Mouse (Mus musculus): ENCODE results near the gene Olfr1204. TPM values are rescaled to one million over a fixed set of nuclear protein-coding genes. Genes with fewer than 3 reads are reported as not detected.

Olfr1204 gene
- total RNA-seq (2021) = not detected
- long read RNA-seq, experiment 1 = 0 reads
- long read RNA-seq, experiment 2 = 0 reads

DNA sequence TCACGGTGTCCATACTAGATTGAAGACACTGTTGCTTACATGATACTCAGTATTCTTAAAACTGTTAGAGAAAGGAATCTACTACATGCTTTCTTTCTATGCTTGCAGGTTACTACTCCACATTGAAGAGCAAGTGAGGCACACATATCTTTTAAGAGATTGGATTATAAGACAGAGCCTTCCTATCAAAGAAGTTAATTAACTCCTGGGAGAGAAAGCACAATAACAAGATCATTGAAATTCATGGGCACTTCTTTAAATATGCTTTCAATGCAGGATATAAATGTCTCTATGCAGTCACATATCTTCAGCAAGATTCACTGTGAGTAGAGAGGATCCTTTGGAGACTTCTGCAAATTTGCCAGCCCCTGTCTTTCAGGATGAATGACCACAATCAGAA, at the start of gene Olfr1204:
TSS of gene Olfr1204 (plus strand) at position 301 of the 400 bp plus-strand sequence.
- no peak for DNase-seq (ENCODE audit: low spot score in 2 of 2)

DNA sequence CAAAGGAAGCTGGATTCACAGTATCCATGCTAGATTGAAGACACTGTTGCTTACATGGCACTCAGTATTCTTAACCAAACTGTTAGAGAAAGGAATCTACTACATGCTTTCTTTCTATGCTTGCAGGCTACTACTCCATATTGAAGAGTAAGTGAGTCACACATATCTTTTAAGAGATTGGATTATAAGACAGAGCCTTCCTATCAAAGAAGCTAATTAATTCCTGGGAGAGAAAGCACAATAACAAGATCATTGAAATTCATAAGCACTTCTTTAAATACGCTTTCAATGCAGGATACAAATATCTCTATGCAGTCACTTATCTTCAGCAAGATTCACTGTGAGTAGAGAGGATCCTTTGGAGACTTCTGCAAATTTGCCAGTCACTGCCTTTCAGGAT, 34.9 kb upstream of the Olfr1204 start, which contains the start of gene Olfr1202:
TSS of gene Olfr1202 (plus strand) at position 301 of the 400 bp plus-strand sequence.
- DNase-seq (ENCODE audit: low spot score in 2 of 2) = no peak

- no peak for DNase-seq (ENCODE audit: low spot score in 2 of 2)
Observed at GRCm38 (mm10) chr2:88829437-88829836, 19.7 kb upstream of the Olfr1204 start, which contains the start of gene Olfr1205. Olfr1205 (plus strand) TSS chr2:88829737.

- no peak for DNase-seq (ENCODE audit: low spot score in 2 of 2)
Observed at GRCm38 (mm10) chr2:88838477-88838876, 10.6 kb upstream of the Olfr1204 start.

- no peak for DNase-seq (ENCODE audit: low spot score in 2 of 2)
Observed at GRCm38 (mm10) chr2:88862931-88863330, 13.8 kb downstream of the Olfr1204 start, which contains the start of gene Olfr1206. Olfr1206 (plus strand) TSS chr2:88863231.

DNA sequence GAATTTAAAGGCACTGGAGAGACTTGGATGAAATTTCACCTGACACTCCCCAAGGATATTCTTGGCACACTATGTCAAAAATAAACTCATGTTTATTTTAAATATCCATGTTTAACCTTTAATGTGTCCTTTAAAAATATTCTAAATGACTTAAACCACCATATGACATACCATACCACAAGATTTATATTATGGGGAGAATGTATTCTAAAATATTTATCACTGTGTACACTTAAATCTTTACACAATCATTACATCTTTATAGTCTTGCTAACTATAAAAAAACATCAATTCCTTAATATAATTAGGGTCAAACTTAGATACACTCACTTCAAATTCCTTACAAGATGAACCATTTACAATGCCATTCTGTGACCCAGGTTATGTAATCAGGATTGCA, 53.1 kb downstream of the Olfr1204 start, which contains the start of gene Olfr1208:
TSS of gene Olfr1208 (minus strand) at position 101 of the 400 bp plus-strand sequence.
- DNase-seq (ENCODE audit: low spot score in 2 of 2) = no peak

Other genes starting within 250 kb of the Olfr1204 start
- under 1 TPM in 1 of 2 experiments, not detected in 1; 0.06 TPM for gene Olfr1191-ps1, start 208.8 kb upstream of the Olfr1204 start, total RNA-seq (2021)
- not detected for gene Olfr1192-ps1, start 200.8 kb upstream of the Olfr1204 start, total RNA-seq (2021)
- not detected for gene Olfr1193, start 173.7 kb upstream of the Olfr1204 start, total RNA-seq (2021)
- gene Olfr1195, start 160.1 kb upstream of the Olfr1204 start, total RNA-seq (2021) = not detected
- not detected for gene Olfr1196, start 144.7 kb upstream of the Olfr1204 start, total RNA-seq (2021)
- gene Olfr1197, start 116.9 kb upstream of the Olfr1204 start, total RNA-seq (2021) = not detected
- not detected for gene Olfr1198, start 97.9 kb upstream of the Olfr1204 start, total RNA-seq (2021)
- not detected for gene Olfr1199, start 88.8 kb upstream of the Olfr1204 start, total RNA-seq (2021)
- gene Olfr1200, start 78.8 kb upstream of the Olfr1204 start, total RNA-seq (2021) = not detected
- not detected for gene Olfr1201, start 56.3 kb upstream of the Olfr1204 start, total RNA-seq (2021)
- gene Olfr1202, start 34.8 kb upstream of the Olfr1204 start, total RNA-seq (2021) = not detected
- gene Olfr1205, start 19.6 kb upstream of the Olfr1204 start, total RNA-seq (2021) = not detected
- gene Olfr1206, start 13.9 kb downstream of the Olfr1204 start, total RNA-seq (2021) = not detected
- not detected for gene Olfr1208, start 53.0 kb downstream of the Olfr1204 start, total RNA-seq (2021)
- gene Olfr1209, start 65.9 kb downstream of the Olfr1204 start, total RNA-seq (2021) = not detected
- gene Olfr1211, start 88.8 kb downstream of the Olfr1204 start, total RNA-seq (2021) = not detected
- gene Olfr1212, start 104.7 kb downstream of the Olfr1204 start, total RNA-seq (2021) = not detected
- gene Gm13762, start 131.0 kb downstream of the Olfr1204 start, total RNA-seq (2021) = not detected
- gene Olfr1214, start 143.4 kb downstream of the Olfr1204 start, total RNA-seq (2021) = not detected
- not detected for gene Olfr1215, start 157.7 kb downstream of the Olfr1204 start, total RNA-seq (2021)
- not detected for gene Olfr1216, start 169.0 kb downstream of the Olfr1204 start, total RNA-seq (2021)
- gene Olfr1217, start 182.8 kb downstream of the Olfr1204 start, total RNA-seq (2021) = not detected
- not detected for gene Olfr1218, start 211.9 kb downstream of the Olfr1204 start, total RNA-seq (2021)
- gene Olfr1219, start 234.2 kb downstream of the Olfr1204 start, total RNA-seq (2021) = not detected